9 mouse cellular contexts compared by ENCODE assay signal in the genomic region with DNA sequence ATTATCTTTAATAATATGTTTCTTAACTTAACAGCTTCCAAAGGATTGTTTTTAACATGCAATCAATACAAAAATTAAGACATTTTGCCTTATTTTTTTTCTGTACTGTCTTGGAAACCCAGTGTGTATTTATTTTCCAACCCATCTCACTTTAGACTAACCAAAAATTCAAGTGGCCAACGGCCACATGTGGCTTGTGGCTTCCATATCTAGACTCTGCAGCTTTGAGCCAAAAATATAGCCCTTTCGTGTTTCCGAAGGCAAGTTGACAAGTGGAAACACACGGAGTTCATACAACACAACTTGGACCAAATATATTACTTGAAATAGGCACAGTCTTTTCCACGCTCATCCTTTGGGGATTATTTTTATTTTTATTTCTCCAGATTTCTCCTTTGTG. TPM values are rescaled to one million over a fixed set of nuclear protein-coding genes. Genes with fewer than 3 reads are reported as not detected.
DNase-seq lines count a peak whose midpoint lies in the region; ATAC-seq and TF ChIP-seq lines count a peak whose summit lies in the region.
"Had no signal": no experiment of that assay in that cellular context is flagged by ENCODE, and none has a peak within 500 bp of the region (broad histone marks: within the 10 kb centered on the region; RNA-seq: fewer than 3 reads in every experiment).

No protein-coding gene starts in this region.

- H3K4me3 ChIP-seq in hindbrain, embryonic 12.5 days: 0 out of 2 replicates have a peak overlapping the region, but pooled peaks have one; percentile 76
- H3K4me3 ChIP-seq in hindbrain, postnatal 0 days (ENCODE audit: low read length): no peak overlapping the region
- peak overlapping the region; percentile 57; the same call in 1 of the 2 replicates for H3K4me3 ChIP-seq in hindbrain, embryonic 15.5 days

- H3K4me2 ChIP-seq in hindbrain, embryonic 12.5 days (replicated peaks): peak overlapping the region; percentile 98
- H3K4me2 ChIP-seq in hindbrain, postnatal 0 days (ENCODE audit: low read depth, low read length): no peak overlapping the region
- peak overlapping the region; percentile 98 for H3K4me2 ChIP-seq in hindbrain, embryonic 15.5 days

- H3K9me3 ChIP-seq in hindbrain, embryonic 12.5 days (replicated peaks): no peaks in the 10 kb centered on the region
- H3K9me3 ChIP-seq in hindbrain, postnatal 0 days (ENCODE audit: low read length): no peaks in the 10 kb centered on the region
- no peaks in the 10 kb centered on the region for H3K9me3 ChIP-seq in hindbrain, embryonic 15.5 days

- 74% methylated on average over 5 of the region's 5 CpGs for WGBS in hindbrain, embryonic 12.5 days
- WGBS in hindbrain, postnatal 0 days: 81% methylated on average over 5 of the region's 5 CpGs
- WGBS in hindbrain, embryonic 15.5 days: 80% methylated on average over 5 of the region's 5 CpGs

- H3K4me1 ChIP-seq in hindbrain, embryonic 12.5 days: peaks cover 9% of the 10 kb centered on the region
- H3K4me1 ChIP-seq in hindbrain, postnatal 0 days (ENCODE audit: insufficient read depth, low read length): no peaks in the 10 kb centered on the region
- peaks cover 7% of the 10 kb centered on the region for H3K4me1 ChIP-seq in hindbrain, embryonic 15.5 days (replicated peaks)

- DNase-seq in hindbrain, postnatal 0 days (ENCODE audit: low spot score): no peak
- peak; percentile 43 for DNase-seq in c-Kit-positive CD71-negative TER-119-negative erythroid progenitor cells, embryonic 14.5 days (ENCODE audit: low read depth)
- no peak for DNase-seq in adrenal gland, postnatal 4 days (ENCODE audit: low spot score in 2 of 2)
- DNase-seq in gastrocnemius, postnatal 25 days: no peak
- no peak for DNase-seq in left cerebral cortex, adult 11 months (ENCODE audit: low spot score)
- DNase-seq: cerebellum, adult 9-11 months had no signal

- no peak overlapping the region for H3K27ac ChIP-seq in hindbrain, embryonic 12.5 days
- no peak overlapping the region for H3K27ac ChIP-seq in hindbrain, postnatal 0 days
- no peak overlapping the region for H3K27ac ChIP-seq in hindbrain, embryonic 15.5 days (replicated peaks)

- no peaks in the 10 kb centered on the region for H3K36me3 ChIP-seq in hindbrain, embryonic 12.5 days
- no peaks in the 10 kb centered on the region for H3K36me3 ChIP-seq in hindbrain, postnatal 0 days (ENCODE audit: insufficient read depth, low read length)
- no peaks in the 10 kb centered on the region for H3K36me3 ChIP-seq in hindbrain, embryonic 15.5 days

- no peak for ATAC-seq in hindbrain, embryonic 12.5 days (ENCODE audit: low FRiP score)
- ATAC-seq in hindbrain, postnatal 0 days: no peak
- ATAC-seq in hindbrain, embryonic 15.5 days (ENCODE audit: low FRiP score, low read depth): no peak
- ATAC-seq in megakaryocyte-erythroid progenitor cell, adult 5-6 weeks (replicated peaks; ENCODE audit: low FRiP score, low TSS enrichment, poor library complexity, severe bottlenecking): peak; percentile 45; the same call in 1 of the 2 replicates

- H3K9ac ChIP-seq in hindbrain, embryonic 12.5 days: no peak overlapping the region
- no peak overlapping the region for H3K9ac ChIP-seq in hindbrain, postnatal 0 days (replicated peaks; ENCODE audit: low read length)
- no peak overlapping the region for H3K9ac ChIP-seq in hindbrain, embryonic 15.5 days

- H3K27me3 ChIP-seq in hindbrain, embryonic 12.5 days: peaks cover 67% of the 10 kb centered on the region
- H3K27me3 ChIP-seq in hindbrain, postnatal 0 days (ENCODE audit: insufficient read depth, low read length): peaks cover 26% of the 10 kb centered on the region
- H3K27me3 ChIP-seq in hindbrain, embryonic 15.5 days: peaks cover 48% of the 10 kb centered on the region

- TF ChIP-seq CTCF in hindbrain, postnatal 0 days (IDR thresholded peaks at IDR 0.05; ENCODE audit: low read depth): no peak

RNA-seq across cellular contexts. Expression of gene Dock8, which starts 0.8 kb away (rescaled TPM):
- 0.80 and 1.7 TPM in 2 replicates for polyA plus RNA-seq in hindbrain, embryonic 12.5 days (2016; fragmentation: Nextera tagmentation; extraction: Ambion mirVana)
- 1.3 and 2.9 TPM in 2 replicates for total RNA-seq in hindbrain, postnatal 0 days (2014; rRNA removed)
- 0.40 and 1.1 TPM in 2 replicates for polyA plus RNA-seq in hindbrain, postnatal 0 days (2015; fragmentation: Nextera tagmentation; extraction: Ambion mirVana)
- polyA plus RNA-seq in hindbrain, embryonic 15.5 days (2015; fragmentation: Nextera tagmentation; extraction: Ambion mirVana): 0.67 and 0.88 TPM in 2 replicates
- total RNA-seq in megakaryocyte-erythroid progenitor cell, adult 5-6 weeks (2014; fragmentation: Nextera tagmentation): 36.4 and 76.9 TPM in 2 replicates
- 21.8 and 24.9 TPM in 2 replicates for total RNA-seq in megakaryocyte-erythroid progenitor cell, adult 5-6 weeks (2017)
- total RNA-seq in adrenal gland, postnatal 4 days (2021): 10 to 100 TPM; 15.3 to 18.3 TPM
- total RNA-seq in gastrocnemius, postnatal 25 days (2021): 1 to 10 TPM; 2.5 to 2.6 TPM

RNA-seq across cellular contexts. Expression of gene Cbwd1, which starts 37.2 kb away (rescaled TPM):
- polyA plus RNA-seq in hindbrain, embryonic 12.5 days (2016; fragmentation: Nextera tagmentation; extraction: Ambion mirVana): 19.8 and 21.5 TPM in 2 replicates
- 7.3 and 12.8 TPM in 2 replicates for total RNA-seq in hindbrain, postnatal 0 days (2014; rRNA removed)
- 8.3 and 10.4 TPM in 2 replicates for polyA plus RNA-seq in hindbrain, postnatal 0 days (2015; fragmentation: Nextera tagmentation; extraction: Ambion mirVana)
- 12.5 and 14.5 TPM in 2 replicates for polyA plus RNA-seq in hindbrain, embryonic 15.5 days (2015; fragmentation: Nextera tagmentation; extraction: Ambion mirVana)
- 12.1 and 26.2 TPM in 2 replicates for total RNA-seq in megakaryocyte-erythroid progenitor cell, adult 5-6 weeks (2014; fragmentation: Nextera tagmentation)
- total RNA-seq in megakaryocyte-erythroid progenitor cell, adult 5-6 weeks (2017): 35.4 and 46.7 TPM in 2 replicates
- 10 to 100 TPM; 15.1 to 16.6 TPM for total RNA-seq in adrenal gland, postnatal 4 days (2021)
- total RNA-seq in gastrocnemius, postnatal 25 days (2021): 10 to 100 TPM; 13.6 to 15.2 TPM
